Mouse (Mus musculus): Measurements from ENCODE around the gene Olfr183.
"Not testable (repeated sequence)": the region's sequence is repeated elsewhere in the genome, so short reads cannot be mapped to it uniquely, and the experiment has no call there.

Olfr183 gene

DNA sequence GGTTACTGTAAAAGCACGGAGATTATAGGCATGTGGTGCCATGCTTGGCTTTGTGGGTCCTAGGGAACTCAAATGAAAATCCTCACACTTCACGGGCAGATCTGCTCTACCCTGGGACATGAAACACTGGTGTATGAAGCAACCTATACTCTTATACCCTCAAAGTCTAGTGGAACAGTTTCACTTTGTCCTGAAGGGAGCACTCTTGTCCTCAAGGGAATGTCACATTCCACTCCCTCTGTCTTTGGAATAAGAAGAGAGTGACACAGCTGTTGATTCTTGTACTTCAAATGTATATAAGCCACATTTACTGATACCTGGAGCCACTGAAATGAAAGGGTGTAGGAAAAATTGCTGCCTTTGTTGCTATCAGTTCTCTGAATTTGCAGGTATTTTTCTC lies at the start of gene Olfr183:
Gene Olfr183 (plus strand): TSS at position 301 of the 400 bp plus-strand sequence.
- in situ Hi-C loops (cut with MseI, MboI), result no loop called here

DNA sequence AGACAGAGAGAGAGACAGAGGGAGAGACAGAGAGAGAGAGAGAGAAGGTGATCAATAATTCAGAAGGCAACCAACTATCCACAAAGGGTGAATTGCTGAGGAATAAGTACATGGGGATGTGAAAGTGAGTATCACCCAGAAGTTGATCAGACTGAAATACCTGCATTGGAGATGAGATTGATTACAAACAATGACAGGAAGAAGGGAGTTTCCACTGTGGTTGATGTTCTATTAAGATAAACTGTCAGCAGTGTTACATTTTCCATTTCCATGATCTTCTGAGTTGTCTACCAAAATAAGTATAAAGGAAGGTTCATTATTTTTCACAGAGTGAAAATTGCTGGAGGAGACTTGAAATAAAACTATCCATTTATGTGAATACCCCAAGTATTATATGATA lies 12.0 kb downstream of the Olfr183 start:
- in situ Hi-C loops (cut with MseI, MboI), result no loop called here

- in situ Hi-C loops (cut with MseI, MboI), result no loop called here
Measured at GRCm38 (mm10) chr16:59013357-59014018, 18.3 kb downstream of the Olfr183 start.

- in situ Hi-C loops (cut with MseI, MboI), result no loop called here
Measured at GRCm38 (mm10) chr16:59030191-59030590, 35.0 kb downstream of the Olfr183 start, which contains the start of gene Olfr186. Gene Olfr186 (minus strand): TSS chr16:59030291.

GRCm38 (mm10) chr16:59039710-59040109 lies 44.6 kb downstream of the Olfr183 start, which contains the start of gene Olfr187:
Gene Olfr187 (minus strand): TSS chr16:59039767.
- in situ Hi-C loops (cut with MseI, MboI), result no loop called here

DNA sequence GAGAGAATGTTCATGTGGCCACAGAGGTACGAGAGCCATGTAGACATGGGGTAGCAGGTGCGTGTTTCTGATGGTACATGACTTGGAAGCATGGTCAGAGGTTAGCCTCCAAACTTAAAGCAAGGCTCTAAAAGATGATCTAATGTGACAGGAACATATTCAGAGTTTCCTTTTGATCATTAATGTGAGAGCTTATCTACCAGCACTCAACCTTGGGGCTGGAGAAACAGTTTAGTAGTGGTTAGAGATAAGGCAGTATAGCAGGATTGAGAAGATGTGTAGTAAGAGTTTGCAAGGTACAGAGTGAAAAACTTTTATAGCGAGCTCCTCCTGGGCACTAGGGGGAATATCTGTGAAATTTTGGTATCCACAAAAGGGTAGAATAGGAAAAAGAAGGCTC lies 50.7 kb downstream of the Olfr183 start:
- in situ Hi-C loops (cut with MseI, MboI), result no loop called here

DNA sequence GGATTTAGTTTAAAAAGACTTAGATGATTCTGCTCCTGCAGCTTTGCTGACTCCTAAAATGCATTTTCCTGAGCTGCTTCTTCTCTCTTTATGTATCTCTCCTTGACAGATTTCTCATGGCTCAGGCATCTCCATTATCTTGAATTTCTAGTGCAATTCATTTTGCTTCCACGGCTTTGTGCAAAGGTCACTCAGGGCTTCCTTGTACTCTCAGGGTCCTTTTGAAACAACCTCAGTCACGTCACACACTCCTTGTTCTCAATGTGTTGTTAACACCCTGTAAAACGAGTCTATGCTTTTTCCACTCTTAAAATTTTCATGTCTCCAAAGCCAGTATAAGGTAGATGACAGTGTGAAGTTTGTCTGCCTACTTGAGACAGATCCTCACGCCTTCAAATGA lies 52.4 kb downstream of the Olfr183 start:
- in situ Hi-C loops (cut with MseI, MboI), result no loop called here

DNA sequence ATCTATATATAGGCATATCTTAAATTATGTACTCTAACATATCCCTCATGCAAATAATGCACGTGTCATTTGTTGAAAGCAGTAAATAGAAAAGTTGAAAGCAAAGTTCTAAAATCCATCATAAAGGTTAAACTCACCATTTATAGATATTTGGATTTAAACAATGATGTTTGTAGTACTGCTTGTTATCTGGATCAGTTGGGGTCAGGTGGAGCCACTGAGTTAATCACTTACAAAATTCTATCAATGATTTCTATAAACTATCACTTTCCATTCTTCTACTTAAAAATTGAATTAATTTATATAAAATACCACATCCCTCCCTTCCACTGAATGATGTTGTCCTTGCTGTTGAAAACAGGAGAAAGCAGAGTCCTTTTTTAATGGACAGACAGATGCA lies 53.7 kb downstream of the Olfr183 start:
- in situ Hi-C loops (cut with MseI, MboI), result no loop called here

DNA sequence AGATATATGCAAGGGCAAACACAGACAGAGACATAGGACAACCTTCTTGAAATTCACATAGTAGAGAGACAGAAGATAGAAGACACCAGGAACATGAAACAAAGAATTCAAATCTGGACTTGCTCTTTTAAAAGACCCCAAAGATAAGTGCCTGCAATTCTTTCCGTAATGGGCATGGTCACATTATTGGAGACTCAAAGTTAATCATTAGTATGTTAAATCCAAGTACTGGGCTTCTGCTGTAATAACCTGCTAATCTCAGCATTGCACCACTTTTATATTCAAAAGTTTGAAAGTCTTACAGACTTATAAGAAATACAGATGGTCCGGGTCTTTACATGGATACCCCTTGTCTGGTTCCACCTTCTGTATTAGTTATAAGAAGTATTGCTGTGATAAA lies 54.1 kb downstream of the Olfr183 start:
- in situ Hi-C loops (cut with MseI, MboI), result not testable (repeated sequence)
